Mouse (Mus musculus): ENCODE data around the gene Akap5. TPM values are rescaled to one million over a fixed set of nuclear protein-coding genes. Genes with fewer than 3 reads are reported as not detected.

Akap5 gene
- total RNA-seq, 2 experiments from 2014 or later = 1.7 to 2.2 TPM

Other genes with a start within 250 kb of the Akap5 start
- not detected for gene Esr2, start 147.6 kb upstream of the Akap5 start, total RNA-seq (2021)
- gene Tex21, start 78.1 kb upstream of the Akap5 start, total RNA-seq (2021) = not detected
- gene Mthfd1, start 69.6 kb upstream of the Akap5 start, total RNA-seq (2021) = 10 to 100 TPM; 28.4 to 28.9 TPM
- 10 to 100 TPM in 1 of 2 experiments, 1 to 10 TPM in 1; 5.4 to 10.4 TPM for gene Zbtb25, start 44.7 kb downstream of the Akap5 start, total RNA-seq (2021)
- gene Zbtb1, start 45.4 kb downstream of the Akap5 start, total RNA-seq (2021) = 1 to 10 TPM; 3.5 to 4.2 TPM
- gene Hspa2, start 79.3 kb downstream of the Akap5 start, total RNA-seq (2021) = 1 to 10 TPM; 5.7 to 7.8 TPM
- not detected for gene Ppp1r36, start 92.6 kb downstream of the Akap5 start, total RNA-seq (2021)
- 10 to 100 TPM; 13.2 to 15.2 TPM for gene Plekhg3, start 206.0 kb downstream of the Akap5 start, total RNA-seq (2021)

Measured in heart, postnatal 36 days (tissue).